Mouse (Mus musculus): ENCODE results near the gene Ctso. TPM values are rescaled to one million over a fixed set of nuclear protein-coding genes. Genes with fewer than 3 reads are reported as not detected.
A peak's percentile ranks its signal among the peaks of the same experiment; 100 is the strongest.

The Ctso gene
- polyA plus RNA-seq (2015; fragmentation: Nextera tagmentation; extraction: Ambion mirVana): 7.2 and 8.2 TPM in 2 replicates

GRCm38 (mm10) chr3:81932141-81933101 lies at the start of gene Ctso:
Gene Ctso, plus strand, starts transcription at chr3:81932601.
- Histone ChIP-seq H3K4me1 (ENCODE audit: control insufficient read depth, low read depth, low read length) (no peaks in the 10 kb centered on the region; the same call in 1 of the 2 replicates), H3K4me3 (ENCODE audit: low read depth, low read length) (peak within 1 kb of the TSS; percentile 93), H3K36me3 (ENCODE audit: control insufficient read depth, insufficient read depth) (no peaks in the 10 kb centered on the region), H3K27ac (ENCODE audit: low read length) (peak within 1 kb of the TSS; percentile 85), H3K27me3 (ENCODE audit: control insufficient read depth, insufficient read depth, low read depth, low read length) (no peaks in the 10 kb centered on the region), H3K9ac (ENCODE audit: low read depth, low read length) (peak within 1 kb of the TSS; percentile 83), H3K9me3 (replicated peaks; ENCODE audit: control insufficient read depth, low read length) (no peaks in the 10 kb centered on the region), H3K4me2 (ENCODE audit: low read depth, low read length) (peak within 1 kb of the TSS; percentile 57)
- WGBS (ENCODE audit: insufficient replicate concordance): 10% methylated on average over 27 of the region's 27 CpGs
- ATAC-seq (ENCODE audit: low read depth): peak; percentile 89

GRCm38 (mm10) chr3:81883916-81884315 lies 48.5 kb upstream of the Ctso start:
- ATAC-seq (ENCODE audit: low read depth): no peak
- H3K4me1 ChIP-seq (ENCODE audit: control insufficient read depth, low read depth, low read length): no peaks in the 10 kb centered on the region
- no peak overlapping the region for H3K27ac ChIP-seq (ENCODE audit: low read length)
- no peak overlapping the region for H3K4me2 ChIP-seq (ENCODE audit: low read depth, low read length)
- no peaks in the 10 kb centered on the region for H3K27me3 ChIP-seq (ENCODE audit: control insufficient read depth, insufficient read depth, low read depth, low read length)
- no peaks in the 10 kb centered on the region for H3K36me3 ChIP-seq (ENCODE audit: control insufficient read depth, insufficient read depth)
- H3K4me3 ChIP-seq (ENCODE audit: low read depth, low read length): no peak overlapping the region
- no peak overlapping the region for H3K9ac ChIP-seq (ENCODE audit: low read depth, low read length)
- no peaks in the 10 kb centered on the region for H3K9me3 ChIP-seq (replicated peaks; ENCODE audit: control insufficient read depth, low read length)

GRCm38 (mm10) chr3:81885566-81885965 lies 46.8 kb upstream of the Ctso start:
- Histone ChIP-seq H3K27ac (ENCODE audit: low read length) (no peak overlapping the region), H3K4me3 (ENCODE audit: low read depth, low read length) (no peak overlapping the region), H3K4me2 (ENCODE audit: low read depth, low read length) (no peak overlapping the region), H3K4me1 (ENCODE audit: control insufficient read depth, low read depth, low read length) (no peaks in the 10 kb centered on the region), H3K9ac (ENCODE audit: low read depth, low read length) (no peak overlapping the region), H3K27me3 (ENCODE audit: control insufficient read depth, insufficient read depth, low read depth, low read length) (no peaks in the 10 kb centered on the region), H3K36me3 (ENCODE audit: control insufficient read depth, insufficient read depth) (no peaks in the 10 kb centered on the region), H3K9me3 (replicated peaks; ENCODE audit: control insufficient read depth, low read length) (no peaks in the 10 kb centered on the region)
- 74% methylated on average over 2 of the region's 2 CpGs for WGBS (ENCODE audit: insufficient replicate concordance)
- no peak for ATAC-seq (ENCODE audit: low read depth)

GRCm38 (mm10) chr3:81889137-81889536 lies 43.3 kb upstream of the Ctso start:
- Histone ChIP-seq H3K4me2 (ENCODE audit: low read depth, low read length) (no peak overlapping the region), H3K4me1 (ENCODE audit: control insufficient read depth, low read depth, low read length) (no peaks in the 10 kb centered on the region), H3K27me3 (ENCODE audit: control insufficient read depth, insufficient read depth, low read depth, low read length) (no peaks in the 10 kb centered on the region), H3K36me3 (ENCODE audit: control insufficient read depth, insufficient read depth) (no peaks in the 10 kb centered on the region), H3K9ac (ENCODE audit: low read depth, low read length) (no peak overlapping the region), H3K4me3 (ENCODE audit: low read depth, low read length) (no peak overlapping the region), H3K9me3 (replicated peaks; ENCODE audit: control insufficient read depth, low read length) (no peaks in the 10 kb centered on the region), H3K27ac (ENCODE audit: low read length) (no peak overlapping the region)
- 54% methylated on average over 6 of the region's 6 CpGs for WGBS (ENCODE audit: insufficient replicate concordance)
- no peak for ATAC-seq (ENCODE audit: low read depth)

- H3K4me2 ChIP-seq (ENCODE audit: low read depth, low read length): no peak overlapping the region
- no peaks in the 10 kb centered on the region for H3K4me1 ChIP-seq (ENCODE audit: control insufficient read depth, low read depth, low read length)
- no peaks in the 10 kb centered on the region for H3K27me3 ChIP-seq (ENCODE audit: control insufficient read depth, insufficient read depth, low read depth, low read length)
- 68% methylated on average over 6 of the region's 6 CpGs for WGBS (ENCODE audit: insufficient replicate concordance)
- H3K27ac ChIP-seq (ENCODE audit: low read length): no peak overlapping the region
- H3K36me3 ChIP-seq (ENCODE audit: control insufficient read depth, insufficient read depth): no peaks in the 10 kb centered on the region
- ATAC-seq (ENCODE audit: low read depth): no peak
- H3K9ac ChIP-seq (ENCODE audit: low read depth, low read length): no peak overlapping the region
- H3K9me3 ChIP-seq (replicated peaks; ENCODE audit: control insufficient read depth, low read length): no peaks in the 10 kb centered on the region
- H3K4me3 ChIP-seq (ENCODE audit: low read depth, low read length): no peak overlapping the region
Measured at GRCm38 (mm10) chr3:81910286-81911036, 21.9 kb upstream of the Ctso start.

GRCm38 (mm10) chr3:81916030-81916686 lies 16.2 kb upstream of the Ctso start:
- no peak for ATAC-seq (ENCODE audit: low read depth)
- no peak overlapping the region for H3K4me2 ChIP-seq (ENCODE audit: low read depth, low read length)
- H3K36me3 ChIP-seq (ENCODE audit: control insufficient read depth, insufficient read depth): no peaks in the 10 kb centered on the region
- H3K27me3 ChIP-seq (ENCODE audit: control insufficient read depth, insufficient read depth, low read depth, low read length): no peaks in the 10 kb centered on the region
- H3K4me3 ChIP-seq (ENCODE audit: low read depth, low read length): no peak overlapping the region
- H3K9me3 ChIP-seq (replicated peaks; ENCODE audit: control insufficient read depth, low read length): no peaks in the 10 kb centered on the region
- 70% methylated on average over 5 of the region's 5 CpGs for WGBS (ENCODE audit: insufficient replicate concordance)
- H3K9ac ChIP-seq (ENCODE audit: low read depth, low read length): no peak overlapping the region
- H3K27ac ChIP-seq (ENCODE audit: low read length): no peak overlapping the region
- H3K4me1 ChIP-seq (ENCODE audit: control insufficient read depth, low read depth, low read length): no peaks in the 10 kb centered on the region

- no peaks in the 10 kb centered on the region for H3K27me3 ChIP-seq (ENCODE audit: control insufficient read depth, insufficient read depth, low read depth, low read length)
- no peak overlapping the region for H3K9ac ChIP-seq (ENCODE audit: low read depth, low read length)
- no peak overlapping the region for H3K27ac ChIP-seq (ENCODE audit: low read length)
- no peak for ATAC-seq (ENCODE audit: low read depth)
- WGBS (ENCODE audit: insufficient replicate concordance): 57% methylated on average over 3 of the region's 3 CpGs
- no peaks in the 10 kb centered on the region for H3K9me3 ChIP-seq (replicated peaks; ENCODE audit: control insufficient read depth, low read length)
- no peak overlapping the region for H3K4me2 ChIP-seq (ENCODE audit: low read depth, low read length)
- H3K4me1 ChIP-seq (ENCODE audit: control insufficient read depth, low read depth, low read length): no peaks in the 10 kb centered on the region
- no peaks in the 10 kb centered on the region for H3K36me3 ChIP-seq (ENCODE audit: control insufficient read depth, insufficient read depth)
- no peak overlapping the region for H3K4me3 ChIP-seq (ENCODE audit: low read depth, low read length)
Measured at GRCm38 (mm10) chr3:81917354-81917935, 15.0 kb upstream of the Ctso start.

- no peaks in the 10 kb centered on the region for H3K4me1 ChIP-seq (ENCODE audit: control insufficient read depth, low read depth, low read length)
- no peak overlapping the region for H3K4me2 ChIP-seq (ENCODE audit: low read depth, low read length)
- no peaks in the 10 kb centered on the region for H3K9me3 ChIP-seq (replicated peaks; ENCODE audit: control insufficient read depth, low read length)
- 60% methylated on average over 8 of the region's 8 CpGs for WGBS (ENCODE audit: insufficient replicate concordance)
- H3K27ac ChIP-seq (ENCODE audit: low read length): no peak overlapping the region
- H3K4me3 ChIP-seq (ENCODE audit: low read depth, low read length): no peak overlapping the region
- ATAC-seq (ENCODE audit: low read depth): no peak
- no peak overlapping the region for H3K9ac ChIP-seq (ENCODE audit: low read depth, low read length)
- H3K36me3 ChIP-seq (ENCODE audit: control insufficient read depth, insufficient read depth): no peaks in the 10 kb centered on the region
- no peaks in the 10 kb centered on the region for H3K27me3 ChIP-seq (ENCODE audit: control insufficient read depth, insufficient read depth, low read depth, low read length)
Measured at GRCm38 (mm10) chr3:81918215-81918614, 14.2 kb upstream of the Ctso start.
